Mouse (Mus musculus) lung, adult 2 months (tissue): ENCODE results near the gene Nipal4.

Experiments used
- CTCF ChIP-seq: fragments of 200-500 bp; IDR thresholded peaks from 2 replicates; pipeline ENCODE4 v1.5.1; 2011; ENCODE audit warnings: mild to moderate bottlenecking, low read length, control low read depth; ENCODE audit not compliant: insufficient read depth
- POLR2A ChIP-seq: fragments of 200-500 bp; IDR thresholded peaks from 2 replicates; pipeline ENCODE4 v1.6.1; 2011; ENCODE audit warnings: low read depth, mild to moderate bottlenecking, control low read depth, low read length, borderline replicate concordance; ENCODE audit errors: extremely low read depth

- no peak for TF ChIP-seq CTCF
- TF ChIP-seq POLR2A, result no peak
These were observed 3.6 kb upstream of the Nipal4 start for GRCm38 (mm10) chr11:46169908-46170307.
